Mouse (Mus musculus) liver, embryonic 14.5 days (tissue): ENCODE results near the gene Rimbp2. TPM values are rescaled to one million over a fixed set of nuclear protein-coding genes. Genes with fewer than 3 reads are reported as not detected.

Experiments
- ATAC-seq: fragments of 200-750 bp; cut with Nextera tagmentation; 2 replicates; pipeline ENCODE4 v1.8.0; 2017; ENCODE audit warnings: moderate number of reproducible peaks, mild to moderate bottlenecking, moderate library complexity; ENCODE audit not compliant: insufficient read depth
- DNase-seq, 3 experiments: peaks; one replicate each; pipeline ENCODE4 v3.0.0-alpha.2; 2012 to 2013; ENCODE audit warnings: low read depth in 3 of 3, low spot score in 3 of 3
- H3K27ac ChIP-seq: fragments of 300-500 bp; sonication (generic); 2 replicates; pipeline ENCODE4 v1.5.1; 2014; ENCODE audit warnings: moderate library complexity, mild to moderate bottlenecking, control low read depth, inconsistent platforms
- H3K27me3 ChIP-seq: fragments of 300-500 bp; sonication (generic); 2 replicates; pipeline ENCODE4 v1.6.1; 2014; ENCODE audit warnings: mild to moderate bottlenecking, low read length, moderate library complexity; ENCODE audit not compliant: control insufficient read depth, insufficient read depth
- H3K36me3 ChIP-seq: fragments of 300-500 bp; sonication (generic); replicated peaks from 2 replicates; pipeline ENCODE4 v1.6.1; 2014; ENCODE audit warnings: low read depth; ENCODE audit not compliant: control insufficient read depth, insufficient read depth
- H3K4me1 ChIP-seq, 2 experiments: fragments of 200-500 bp in 1 of 2; fragments of 300-500 bp in 1 of 2; sonication (generic) in 1 of 2; replicated peaks; 2 replicates each; pipeline ENCODE4 v1.6.1; 2012 to 2014; ENCODE audit warnings: antibody characterized with exemption in 1 of 2, inconsistent platforms in 1 of 2, low read length in 1 of 2; ENCODE audit not compliant: control insufficient read depth in 2 of 2, insufficient read depth in 2 of 2
- H3K4me2 ChIP-seq: fragments of 300-500 bp; sonication (generic); 2 replicates; pipeline ENCODE4 v1.6.1; 2014; ENCODE audit warnings: low read depth, mild to moderate bottlenecking, control low read depth, moderate library complexity
- H3K4me3 ChIP-seq, 2 experiments: fragments of 200-500 bp in 1 of 2; fragments of 300-500 bp in 1 of 2; sonication (generic) in 1 of 2; 2 replicates each; pipeline ENCODE4 v1.5.1; 2012 to 2014; ENCODE audit warnings: low read depth in 2 of 2, low read length in 2 of 2, mild to moderate bottlenecking in 2 of 2, control low read depth in 1 of 2, inconsistent platforms in 1 of 2, moderate library complexity in 1 of 2; ENCODE audit not compliant: insufficient read depth in 1 of 2
- H3K9ac ChIP-seq: fragments of 300-500 bp; sonication (generic); replicated peaks from 2 replicates; pipeline ENCODE4 v1.6.1; 2014; ENCODE audit warnings: mild to moderate bottlenecking, control low read depth, moderate library complexity
- H3K9me3 ChIP-seq: fragments of 300-500 bp; sonication (generic); 2 replicates; pipeline ENCODE4 v1.6.1; 2016; ENCODE audit warnings: low read length, mixed read lengths; ENCODE audit not compliant: control insufficient read depth
- CTCF ChIP-seq: IDR thresholded peaks from 2 replicates; pipeline ENCODE4 v1.5.1; 2016; ENCODE audit warnings: antibody characterized with exemption, low read depth, control low read depth
- EP300 ChIP-seq: IDR thresholded peaks from 2 replicates; pipeline ENCODE4 v1.6.1; 2016; ENCODE audit warnings: antibody characterized with exemption, low read depth
- WGBS: fragments of 180-500 bp; shearing (Covaris S2); extraction: QIAGEN DNeasy Blood & Tissue Kit; methylation state at CpG from one replicate; pipeline ENCODE4 v1.1.7; 2014; ENCODE audit not compliant: insufficient replicate concordance; 5-methylcytosine and 5-hydroxymethylcytosine counted together
- polyA plus RNA-seq, 2 experiments: library from polyadenylated mRNA; depleted of rRNA in 1 of 2; stranded (reverse) in 1 of 2; unstranded in 1 of 2; fragments of >200 nt; fragmentation: Nextera tagmentation in 1 of 2; extraction: Ambion mirVana in 1 of 2; gene quantifications; 2 replicates each; pipeline versions ENCODE4 v1.2.1 to v1.2.3; 2012 to 2014

The Rimbp2 gene
- polyA plus RNA-seq, 2 experiments = 0.01 TPM; not detected in 1

DNA sequence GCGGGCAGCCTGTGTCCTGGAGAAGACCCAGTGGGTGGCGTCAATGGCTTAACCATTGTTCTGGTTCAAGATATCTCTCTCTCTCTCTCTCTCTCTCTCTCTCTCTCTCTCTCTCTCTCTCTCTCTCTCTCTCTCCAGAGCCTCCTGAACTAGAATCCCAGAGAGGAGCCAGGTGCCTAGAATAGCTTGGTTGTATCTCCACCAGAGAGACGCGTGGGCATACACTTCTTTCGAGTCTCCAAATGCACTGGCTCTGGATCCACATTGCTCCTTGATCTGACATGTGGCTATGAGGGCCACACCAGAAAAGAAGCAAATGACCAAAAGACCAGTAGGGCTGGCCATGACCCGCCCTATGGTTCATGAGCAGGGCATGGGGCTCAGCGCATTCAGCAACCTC, 116.2 kb downstream of the Rimbp2 start:
- WGBS = 68% methylated on average over 7 of the region's 7 CpGs
- TF ChIP-seq CTCF (no peak), EP300 (no peak)

DNA sequence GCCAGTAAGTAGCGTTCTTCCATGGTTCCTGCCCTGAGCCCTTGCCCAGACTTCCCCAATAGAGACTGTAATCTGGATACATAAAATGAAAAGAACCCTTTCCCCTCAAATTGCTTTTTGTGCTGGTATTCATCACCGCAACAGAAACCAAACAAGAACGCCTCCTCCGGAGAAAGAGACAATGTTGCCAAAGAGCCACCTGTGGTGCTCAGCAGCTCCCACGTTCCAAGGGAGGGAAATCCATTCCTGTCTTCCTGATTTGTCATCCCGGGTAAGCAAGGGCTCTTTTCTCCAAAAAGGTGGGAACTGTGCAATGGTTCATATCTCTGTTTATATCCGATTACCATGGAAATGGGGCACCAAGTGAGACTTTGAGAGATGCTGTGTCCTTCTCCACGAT, 119.2 kb downstream of the Rimbp2 start:
- 54% methylated on average over 8 of the region's 8 CpGs for WGBS
- DNase-seq = no peak

More for the DNA sequence above, 116.2 kb downstream of the Rimbp2 start:
- no peaks in the 10 kb centered on the region for H3K36me3 ChIP-seq
- no peaks in the 10 kb centered on the region for H3K27me3 ChIP-seq
- DNase-seq (no peak), ATAC-seq (no peak)
- no peak overlapping the region for H3K4me2 ChIP-seq
- no peak overlapping the region for H3K4me3 ChIP-seq
- no peaks in the 10 kb centered on the region for H3K4me1 ChIP-seq
- no peak overlapping the region for H3K27ac ChIP-seq
- H3K9ac ChIP-seq = no peak overlapping the region
- no peaks in the 10 kb centered on the region for H3K9me3 ChIP-seq

DNA sequence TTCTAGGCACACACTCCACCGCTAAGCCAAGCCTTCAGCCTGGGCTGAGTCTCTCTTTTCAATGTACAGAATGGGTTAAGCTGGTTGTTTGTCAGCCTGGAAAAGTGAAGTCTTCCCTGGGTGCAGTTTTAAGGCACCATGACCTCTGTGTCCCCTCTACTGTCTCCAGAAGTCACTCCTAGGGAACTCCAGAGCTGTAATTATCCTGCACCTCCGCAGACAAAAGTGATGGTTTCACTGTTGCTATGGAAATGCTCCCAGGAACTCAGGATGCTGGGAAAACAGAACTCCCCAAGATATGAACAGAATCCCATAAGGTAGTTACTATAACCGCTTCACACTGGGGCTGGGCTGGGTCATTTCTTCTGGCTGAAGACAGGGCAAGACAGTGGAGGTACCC, 130.4 kb downstream of the Rimbp2 start:
- 63% methylated on average over 3 of the region's 3 CpGs for WGBS
- Histone ChIP-seq H3K4me2 (no peak overlapping the region), H3K9ac (no peak overlapping the region), H3K4me1 (no peaks in the 10 kb centered on the region), H3K27ac (no peak overlapping the region), H3K27me3 (no peaks in the 10 kb centered on the region), H3K36me3 (no peaks in the 10 kb centered on the region), H3K9me3 (no peaks in the 10 kb centered on the region), H3K4me3 (no peak overlapping the region)
- ATAC-seq (no peak), DNase-seq (no peak)
- TF ChIP-seq CTCF = no peak
- TF ChIP-seq EP300 = no peak

More for the DNA sequence above, 119.2 kb downstream of the Rimbp2 start:
- ATAC-seq = no peak
- Histone ChIP-seq H3K4me1 (no peaks in the 10 kb centered on the region), H3K36me3 (no peaks in the 10 kb centered on the region), H3K27me3 (no peaks in the 10 kb centered on the region), H3K9ac (no peak overlapping the region), H3K27ac (no peak overlapping the region), H3K4me3 (no peak overlapping the region), H3K9me3 (no peaks in the 10 kb centered on the region), H3K4me2 (no peak overlapping the region)
- no peak for TF ChIP-seq CTCF
- TF ChIP-seq EP300 = no peak

DNA sequence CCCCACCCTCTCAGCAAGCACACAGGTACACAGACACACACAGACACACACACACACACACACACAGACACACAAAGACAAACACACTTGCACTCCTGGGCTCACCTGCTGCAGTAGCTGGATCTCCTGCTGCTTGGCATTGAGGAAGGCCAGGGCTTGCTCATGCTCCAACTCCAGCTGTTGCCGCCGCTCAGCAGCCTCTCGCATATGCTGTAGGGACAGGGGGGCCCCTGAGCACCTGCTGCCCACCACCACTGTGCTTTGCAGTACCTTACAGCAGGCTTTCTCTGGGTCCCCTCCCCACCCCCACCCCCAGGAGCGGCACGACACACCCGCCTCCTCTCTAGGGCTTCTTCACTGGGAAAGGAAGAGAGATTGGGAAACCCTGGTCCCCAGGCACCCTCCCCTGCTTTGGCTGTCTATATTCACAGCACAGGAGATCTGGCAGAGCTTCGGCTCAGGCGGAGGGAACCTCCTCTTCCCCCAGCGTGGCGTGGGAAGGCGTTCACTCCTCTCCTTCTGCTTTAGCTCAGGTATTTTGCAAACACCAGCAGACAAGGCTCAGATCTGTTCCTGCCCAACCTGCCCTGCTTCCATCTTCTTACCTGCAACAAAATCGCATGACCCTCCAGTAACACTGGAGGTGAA, 133.5 kb downstream of the Rimbp2 start:
- Histone ChIP-seq H3K9ac (no peak overlapping the region), H3K27ac (no peak overlapping the region), H3K27me3 (no peaks in the 10 kb centered on the region), H3K4me1 (no peaks in the 10 kb centered on the region), H3K9me3 (no peaks in the 10 kb centered on the region), H3K4me3 (no peak overlapping the region), H3K36me3 (no peaks in the 10 kb centered on the region), H3K4me2 (no peak overlapping the region)
- ATAC-seq = no peak
- WGBS = 47% methylated on average over 12 of the region's 12 CpGs
- TF ChIP-seq EP300 (no peak), CTCF (no peak)
- no peak for DNase-seq

DNA sequence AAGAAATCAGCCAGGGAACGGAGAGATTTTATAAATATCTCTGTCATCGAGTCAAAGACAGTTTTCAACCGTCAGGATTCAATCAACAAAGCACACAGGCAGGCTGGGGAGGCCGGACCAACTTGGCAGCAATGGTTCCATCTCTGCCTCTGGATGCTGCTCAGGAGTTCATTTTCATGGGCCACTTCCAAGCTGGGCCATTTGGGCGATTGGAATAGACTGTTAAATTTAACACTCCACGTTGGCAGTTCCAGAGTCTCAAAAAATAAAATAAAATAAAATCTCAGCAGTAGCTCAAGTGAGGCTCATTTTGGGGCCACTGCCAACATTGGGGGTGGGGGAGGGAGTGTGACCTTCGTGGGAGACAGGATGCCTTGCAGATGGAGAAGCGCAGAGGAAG, 137.7 kb downstream of the Rimbp2 start:
- Histone ChIP-seq H3K4me3 (no peak overlapping the region), H3K27me3 (no peaks in the 10 kb centered on the region), H3K9ac (no peak overlapping the region), H3K4me2 (no peak overlapping the region), H3K9me3 (no peaks in the 10 kb centered on the region), H3K36me3 (no peaks in the 10 kb centered on the region), H3K4me1 (no peaks in the 10 kb centered on the region), H3K27ac (no peak overlapping the region)
- ATAC-seq = no peak
- DNase-seq = no peak
- no peak for TF ChIP-seq EP300
- no peak for TF ChIP-seq CTCF
- WGBS = 52% methylated on average over 8 of the region's 8 CpGs
